Mouse (Mus musculus) spleen, postnatal 14 days (tissue): Measurements from ENCODE around the gene St6galnac3.
"Not testable (repeated sequence)": the region's sequence is repeated elsewhere in the genome, so short reads cannot be mapped to it uniquely, and the experiment has no call there.

Experiments used
- DNase-seq, 2 experiments: peaks; one replicate each; pipeline ENCODE4 v3.0.0; 2021 to 2022; ENCODE audit warnings: low spot score in 2 of 2

St6galnac3 gene

GRCm38 (mm10) chr3:153416383-153416782, 308.6 kb downstream of the St6galnac3 start:
- DNase-seq = no peak

- no peak for DNase-seq
These were observed 310.8 kb downstream of the St6galnac3 start for GRCm38 (mm10) chr3:153414132-153414531.

GRCm38 (mm10) chr3:153409286-153409685, 315.7 kb downstream of the St6galnac3 start:
- no peak for DNase-seq

GRCm38 (mm10) chr3:153408361-153408760, 316.6 kb downstream of the St6galnac3 start:
- no peak for DNase-seq

GRCm38 (mm10) chr3:153407698-153408097, 317.3 kb downstream of the St6galnac3 start:
- DNase-seq = no peak

GRCm38 (mm10) chr3:153406858-153407257, 318.1 kb downstream of the St6galnac3 start:
- DNase-seq = no peak

GRCm38 (mm10) chr3:153406220-153406619, 318.8 kb downstream of the St6galnac3 start:
- DNase-seq = no peak

GRCm38 (mm10) chr3:153405643-153406042, 319.3 kb downstream of the St6galnac3 start:
- DNase-seq = no peak

GRCm38 (mm10) chr3:153400259-153400658, 324.7 kb downstream of the St6galnac3 start:
- DNase-seq = no peak

GRCm38 (mm10) chr3:153399574-153399973, 325.4 kb downstream of the St6galnac3 start:
- DNase-seq = no peak

GRCm38 (mm10) chr3:153397726-153398125, 327.2 kb downstream of the St6galnac3 start:
- DNase-seq = no peak

- DNase-seq = no peak
These were observed 328.5 kb downstream of the St6galnac3 start for GRCm38 (mm10) chr3:153396375-153397068.

- no peak for DNase-seq
These were observed 329.6 kb downstream of the St6galnac3 start for GRCm38 (mm10) chr3:153395351-153395750.

- DNase-seq = no peak
These were observed 330.2 kb downstream of the St6galnac3 start for GRCm38 (mm10) chr3:153394751-153395150.

GRCm38 (mm10) chr3:153394224-153394623, 330.8 kb downstream of the St6galnac3 start:
- no peak for DNase-seq

- not testable (repeated sequence) for DNase-seq
These were observed 333.5 kb downstream of the St6galnac3 start for GRCm38 (mm10) chr3:153391451-153391850.

GRCm38 (mm10) chr3:153384651-153385050, 340.3 kb downstream of the St6galnac3 start:
- not testable (repeated sequence) for DNase-seq

- no peak for DNase-seq
These were observed 341.3 kb downstream of the St6galnac3 start for GRCm38 (mm10) chr3:153383656-153384055.

GRCm38 (mm10) chr3:153365057-153365755, 359.8 kb downstream of the St6galnac3 start:
- DNase-seq = no peak

GRCm38 (mm10) chr3:153364366-153364765, 360.6 kb downstream of the St6galnac3 start:
- DNase-seq = no peak

- no peak for DNase-seq
These were observed 365.0 kb downstream of the St6galnac3 start for GRCm38 (mm10) chr3:153359966-153360365.

GRCm38 (mm10) chr3:153356071-153356470, 368.9 kb downstream of the St6galnac3 start:
- DNase-seq = no peak

- DNase-seq = no peak
These were observed 370.0 kb downstream of the St6galnac3 start for GRCm38 (mm10) chr3:153354988-153355297.
